Mouse (Mus musculus) skeletal muscle tissue, adult 2 months (tissue): ENCODE results near the gene Serpinh1.
"Not testable (repeated sequence)": the region's sequence is repeated elsewhere in the genome, so short reads cannot be mapped to it uniquely, and the experiment has no call there.

ENCODE experiments used
- DNase-seq: peaks from one replicate; pipeline ENCODE4 v3.0.0-alpha.2; 2012; ENCODE audit warnings: low read depth, low spot score

The Serpinh1 gene

DNA sequence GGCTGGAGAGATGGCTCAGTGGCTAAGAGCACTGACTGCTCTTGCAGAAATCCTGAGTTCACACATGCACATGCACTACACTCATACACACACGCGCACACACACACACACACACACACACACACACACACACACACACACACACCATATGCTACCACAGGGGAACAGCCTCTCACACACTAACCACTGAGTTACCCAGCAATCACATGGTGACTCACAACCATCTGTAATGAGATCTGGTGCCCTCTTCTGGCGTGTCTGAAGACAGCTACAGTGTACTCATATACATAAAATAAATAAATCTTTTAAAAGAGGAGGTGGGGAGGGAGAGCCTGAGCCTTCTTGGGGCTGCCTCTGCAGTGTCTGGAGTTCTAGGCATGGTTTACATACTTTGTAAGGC lies 21.3 kb upstream of the Serpinh1 start:
- not testable (repeated sequence) for DNase-seq

DNA sequence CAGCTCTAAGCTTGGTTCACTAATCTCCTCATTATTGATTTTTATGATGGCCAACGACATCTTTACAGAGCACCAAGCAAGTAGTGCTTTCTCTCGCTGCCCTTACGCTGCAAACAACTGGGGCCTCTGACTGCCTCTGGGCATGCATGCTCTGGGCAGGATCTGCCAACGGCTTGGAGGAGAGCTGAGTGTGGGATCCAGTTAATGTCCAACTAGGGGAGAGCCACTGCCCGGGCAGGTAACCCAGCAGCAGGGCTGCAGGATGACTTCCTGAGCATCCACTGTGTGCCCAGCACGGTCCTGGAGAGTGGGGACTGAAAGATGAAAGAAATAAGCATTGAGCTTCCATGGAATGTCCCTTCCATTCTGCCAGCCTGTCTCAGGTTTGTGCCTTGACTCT lies 13.7 kb upstream of the Serpinh1 start:
- DNase-seq: no peak

DNA sequence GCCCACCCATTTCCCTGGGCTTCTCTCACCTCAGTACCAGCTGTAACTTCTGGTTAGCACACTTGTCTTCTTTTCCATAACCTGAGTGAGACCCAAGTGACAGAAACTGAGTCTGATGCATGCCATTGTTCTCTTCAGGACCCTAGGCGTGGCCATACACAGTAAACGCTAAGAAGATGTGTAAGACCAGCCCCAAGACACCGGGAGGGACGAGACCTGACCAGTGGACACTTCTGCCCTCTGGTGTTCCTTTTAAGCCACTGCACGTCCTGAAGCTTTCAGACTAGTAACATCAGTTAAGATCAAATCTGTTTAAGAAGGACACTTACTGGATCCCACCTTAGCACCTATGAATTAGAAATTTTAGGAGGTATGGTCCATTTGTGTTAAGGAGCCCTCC lies 12.0 kb upstream of the Serpinh1 start:
- peak; percentile 74 for DNase-seq

DNA sequence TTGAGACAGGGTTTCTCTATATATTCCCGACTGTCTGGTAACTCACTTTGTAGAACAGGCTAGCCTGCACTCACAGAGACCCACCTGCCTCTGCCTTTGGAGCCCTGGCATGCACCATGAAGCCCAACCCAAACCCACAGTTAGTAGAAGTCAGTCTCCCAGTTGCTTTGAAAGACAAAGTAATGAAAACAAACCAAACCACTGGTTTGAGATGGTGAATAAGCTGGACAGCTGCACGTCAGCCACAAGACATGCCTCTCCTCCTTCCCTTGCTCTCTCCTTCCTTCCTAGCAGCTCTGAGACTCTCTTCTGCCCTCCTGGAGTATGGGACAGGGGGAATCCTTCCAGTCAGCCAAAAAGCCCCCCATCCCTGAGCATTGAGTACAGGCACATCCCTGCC lies 9.1 kb upstream of the Serpinh1 start:
- no peak for DNase-seq

DNA sequence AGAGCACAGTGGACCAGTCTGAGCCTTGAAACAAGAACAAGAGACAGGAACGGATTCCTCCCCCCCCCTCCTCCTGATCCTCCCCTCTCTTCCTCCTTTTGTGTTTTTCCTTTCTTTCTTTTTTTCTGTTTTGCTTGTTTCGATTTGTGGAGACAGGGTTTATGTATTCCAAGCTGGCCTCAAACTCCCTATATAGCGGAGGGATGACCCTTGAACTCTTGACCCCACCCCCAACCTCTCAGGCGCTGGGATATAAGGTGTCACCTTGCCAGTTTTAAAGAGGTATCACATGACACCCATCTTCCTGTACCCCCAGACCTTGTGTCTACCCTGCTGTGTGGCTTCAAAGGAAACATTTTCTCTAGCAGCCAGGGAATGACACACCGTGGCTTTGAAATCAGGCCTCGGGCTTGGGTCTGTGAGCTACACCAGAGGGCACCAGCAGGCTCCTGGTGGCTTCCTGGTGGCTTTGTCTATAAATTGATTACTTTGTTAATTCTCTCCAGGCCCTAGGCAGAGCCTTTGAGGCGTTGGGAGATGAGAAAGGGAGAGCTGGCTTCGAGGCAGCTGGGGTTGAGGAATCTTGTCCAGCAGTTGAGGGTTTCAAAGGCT lies 7.9 kb upstream of the Serpinh1 start:
- no peak for DNase-seq

DNA sequence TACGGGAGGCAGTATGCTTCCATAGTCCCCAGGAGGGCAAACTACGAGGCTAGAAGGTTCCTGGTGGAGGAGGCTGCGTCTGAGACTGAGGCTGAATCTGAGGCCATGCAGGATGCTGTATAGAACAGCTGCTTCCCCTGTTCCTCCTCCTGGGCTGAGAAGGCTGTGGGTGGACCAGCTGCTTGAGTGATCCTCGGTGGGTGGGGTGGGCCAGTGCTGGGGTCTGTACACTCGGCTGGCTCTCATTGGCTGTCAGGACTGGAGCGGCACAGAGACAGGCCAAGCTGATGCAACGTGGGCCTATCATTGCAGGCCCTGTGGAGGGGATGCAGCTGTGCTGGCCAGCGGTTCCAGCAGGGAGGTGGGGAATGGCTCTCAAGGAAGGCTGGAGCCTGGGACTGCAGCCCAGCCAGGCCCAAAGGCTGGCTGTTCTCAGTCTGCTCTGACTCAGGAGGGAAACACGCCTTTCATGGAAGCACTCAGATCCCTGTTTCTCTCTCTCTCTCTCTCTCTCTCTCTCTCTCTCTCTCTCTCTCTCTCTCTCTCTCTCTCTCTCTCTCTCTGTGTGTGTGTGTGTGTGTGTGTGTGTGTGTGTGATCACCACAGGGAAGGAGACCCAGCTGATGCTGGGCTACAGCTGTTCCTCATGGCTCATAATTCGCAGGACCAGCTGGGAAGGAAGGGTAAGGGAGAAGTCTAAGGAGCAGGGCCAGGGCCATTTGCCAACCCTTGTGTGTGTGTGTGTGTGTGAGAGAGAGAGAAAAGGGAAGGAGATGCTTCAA lies 7.2 kb upstream of the Serpinh1 start:
- DNase-seq: peak; percentile 96

DNA sequence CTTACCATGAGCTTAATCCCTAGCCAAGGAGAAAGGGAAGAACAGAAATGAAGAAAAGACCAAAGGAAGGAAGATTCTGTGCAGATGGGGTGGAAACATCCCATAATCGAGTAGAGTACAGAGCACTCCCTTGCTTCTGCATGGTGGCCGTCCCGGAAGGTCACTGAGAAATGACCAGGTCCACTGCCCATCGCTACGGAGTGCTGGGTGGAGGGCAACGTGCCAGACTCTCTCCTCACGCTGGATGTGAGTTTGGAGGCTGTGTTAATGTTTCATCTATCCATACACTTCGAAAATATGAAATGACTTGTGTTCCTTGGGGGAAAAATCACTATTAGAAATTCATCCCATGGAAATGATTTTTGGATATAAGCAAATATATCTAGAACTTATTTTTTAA lies 5.3 kb upstream of the Serpinh1 start:
- no peak for DNase-seq

GRCm38 (mm10) chr7:99357201-99357600 lies 4.2 kb upstream of the Serpinh1 start:
- peak; percentile 43 for DNase-seq

GRCm38 (mm10) chr7:99356244-99356930 lies 3.3 kb upstream of the Serpinh1 start:
- DNase-seq: peak; percentile 63

DNA sequence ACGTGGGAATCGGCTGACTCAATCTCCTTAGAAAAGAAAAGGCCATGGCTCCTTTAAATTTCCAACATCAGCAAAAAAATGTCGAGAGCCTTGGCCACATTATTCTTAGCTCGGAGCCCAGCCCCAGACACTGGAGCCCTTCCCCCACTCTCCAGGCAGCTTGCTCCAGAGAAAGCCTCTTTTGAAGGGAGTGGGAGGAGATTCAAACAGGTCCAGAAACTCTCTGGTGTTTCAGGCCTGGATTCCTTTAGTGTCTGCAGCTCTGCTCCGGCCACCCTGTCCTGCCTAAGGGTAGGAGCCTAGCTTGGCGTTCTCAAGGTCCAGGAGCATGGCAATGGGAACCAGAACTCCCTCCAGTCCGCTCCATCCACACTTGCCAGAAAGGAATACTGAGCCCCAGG lies 2.7 kb upstream of the Serpinh1 start:
- DNase-seq: peak; percentile 79

- peak; percentile 27 for DNase-seq
These were observed 1.1 kb downstream of the Serpinh1 start for GRCm38 (mm10) chr7:99351802-99352517.

DNA sequence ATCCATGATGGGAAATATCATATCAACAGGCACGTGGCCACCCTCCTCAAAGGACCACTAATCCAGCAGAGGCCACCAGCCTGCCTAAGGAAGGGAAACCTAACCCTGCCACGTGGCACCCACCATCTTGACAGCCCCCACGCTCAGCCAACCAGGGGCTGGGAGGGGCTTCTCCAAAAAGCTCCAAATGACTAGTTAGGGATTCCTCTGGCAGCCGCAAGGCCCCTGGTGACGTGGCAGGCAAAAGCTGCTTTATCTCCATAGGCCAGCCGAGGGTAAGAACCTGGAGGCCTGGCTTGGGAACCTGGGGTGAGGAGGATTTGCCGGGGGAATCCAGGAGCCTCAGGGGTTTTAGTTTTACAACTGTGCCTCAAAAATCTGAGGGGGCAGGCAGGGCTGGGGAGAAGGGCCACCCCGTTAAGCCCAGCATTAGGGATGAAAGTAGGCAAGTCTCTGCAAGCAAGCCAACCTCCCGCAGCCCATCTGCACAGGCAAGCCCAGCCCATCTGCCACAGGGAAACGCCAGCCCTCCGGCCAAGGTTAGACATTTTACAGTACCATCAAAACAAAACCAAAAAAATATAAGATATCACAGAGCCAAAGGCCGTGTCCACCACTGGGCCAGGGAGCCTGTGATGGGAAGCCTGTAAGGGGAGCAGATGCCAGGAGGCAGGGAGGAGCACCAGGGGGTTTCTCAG lies 1.8 kb downstream of the Serpinh1 start:
- DNase-seq: peak; percentile 53

GRCm38 (mm10) chr7:99349782-99350720 lies 3.0 kb downstream of the Serpinh1 start:
- no peak for DNase-seq

DNA sequence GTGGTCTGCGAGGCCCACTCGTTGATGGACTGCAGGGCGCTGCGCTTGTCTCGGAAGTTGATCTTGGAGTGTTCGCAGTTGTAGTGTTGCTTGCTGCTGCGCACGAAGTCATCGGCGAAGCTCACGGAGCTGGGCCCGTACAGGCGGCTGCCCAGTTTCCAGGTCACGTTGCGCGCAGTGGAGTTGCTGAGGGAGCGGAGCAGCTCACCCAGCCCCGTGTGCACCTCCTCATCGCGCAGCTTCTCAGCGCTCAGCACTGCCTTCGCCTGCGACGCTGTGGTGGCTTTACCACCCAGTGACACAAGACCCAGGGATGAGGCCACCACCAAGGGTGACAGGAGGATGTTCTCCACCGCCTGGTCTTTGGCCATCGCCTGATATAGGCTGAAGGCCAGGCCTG lies 4.2 kb downstream of the Serpinh1 start:
- DNase-seq: no peak

GRCm38 (mm10) chr7:99347268-99347667 lies 5.8 kb downstream of the Serpinh1 start:
- no peak for DNase-seq

DNA sequence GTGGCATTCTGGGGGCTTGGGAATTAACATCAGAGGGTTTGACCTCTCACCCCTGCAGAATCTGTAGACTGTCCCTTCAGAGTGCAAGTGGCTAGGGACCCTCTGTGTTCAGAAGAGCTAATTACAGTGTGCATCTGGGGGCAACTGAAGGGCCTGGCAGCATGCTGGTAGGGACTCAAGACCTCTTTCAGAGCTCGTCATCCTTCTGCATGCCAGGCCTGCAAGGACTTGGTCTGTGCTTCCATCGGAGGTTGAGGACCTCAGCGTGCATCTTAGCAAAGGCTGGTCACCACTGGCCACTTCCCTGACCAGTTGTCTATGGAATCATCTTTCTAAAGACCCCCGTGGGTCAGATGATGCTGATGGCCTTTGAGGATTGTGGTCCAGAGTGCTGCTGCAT lies 9.5 kb downstream of the Serpinh1 start:
- DNase-seq: no peak

- DNase-seq: no peak
These were observed 12.3 kb downstream of the Serpinh1 start for GRCm38 (mm10) chr7:99340736-99341135.

DNA sequence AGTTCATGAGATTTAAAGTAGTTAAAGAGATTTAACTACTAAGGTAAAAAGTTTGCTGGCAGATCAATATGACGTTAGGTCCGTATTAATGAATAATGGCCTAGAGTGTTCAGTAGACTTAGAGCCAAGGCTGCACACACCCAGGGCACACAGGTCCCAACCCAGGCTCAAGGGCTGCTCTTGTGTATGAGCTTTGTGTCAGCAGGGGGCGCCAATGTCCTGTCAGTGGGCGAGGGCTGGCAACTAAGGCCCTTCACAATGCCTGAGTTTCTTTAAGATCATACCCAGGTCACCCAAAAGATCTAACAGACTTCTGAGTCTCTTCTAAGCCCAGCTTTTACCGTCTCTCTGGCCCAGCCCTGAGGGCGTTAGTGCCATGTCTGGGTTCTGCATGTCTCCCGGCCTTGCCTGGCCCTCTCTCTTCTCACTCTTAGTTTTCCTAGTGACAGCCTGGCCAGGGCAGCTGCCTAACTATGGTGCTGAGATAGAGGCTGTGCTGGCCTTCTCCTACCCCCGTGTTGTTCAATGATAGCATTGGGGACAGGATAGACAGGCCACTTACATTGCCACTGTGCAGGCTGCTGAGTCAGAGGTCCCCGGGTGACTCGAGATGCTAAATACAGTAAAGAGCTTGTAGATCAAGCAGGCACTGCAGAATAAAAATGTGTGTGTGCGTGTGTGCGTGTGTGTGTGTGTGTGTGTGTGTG lies 20.1 kb downstream of the Serpinh1 start:
- DNase-seq: peak; percentile 71

GRCm38 (mm10) chr7:99330012-99330411 lies 23.0 kb downstream of the Serpinh1 start:
- DNase-seq: no peak

- DNase-seq: no peak
These were observed 24.2 kb downstream of the Serpinh1 start for GRCm38 (mm10) chr7:99328847-99329246.
